Mouse (Mus musculus): ENCODE results near the gene Col26a1. TPM values are rescaled to one million over a fixed set of nuclear protein-coding genes. Genes with fewer than 3 reads are reported as not detected.

Col26a1 gene
- total RNA-seq, 1 experiment: 2.9 TPM

- TF ChIP-seq MAFK (IDR thresholded peaks at IDR 0.05; ENCODE audit: insufficient read depth, low read depth, low read length) (no peak), CHD2 (IDR thresholded peaks at IDR 0.05; ENCODE audit: low read depth, low read length) (no peak), ZC3H11A (IDR thresholded peaks at IDR 0.05; ENCODE audit: borderline replicate concordance, low read depth, low read length) (no peak), ZNF384 (IDR thresholded peaks at IDR 0.05; ENCODE audit: low read depth, low read length) (no peak), HCFC1 (IDR thresholded peaks at IDR 0.05; ENCODE audit: borderline replicate concordance, insufficient read depth, low read length) (no peak)
- Histone ChIP-seq H3K9ac (ENCODE audit: insufficient read depth, low read depth, low read length, poor library complexity, severe bottlenecking) (no peak overlapping the region), H3K4me3 (ENCODE audit: insufficient read depth in 1 of 2, low read depth in 1 of 2, low read length in 2 of 2, poor library complexity in 1 of 2, severe bottlenecking in 1 of 2) (no peak overlapping the region), H3K9me3 (ENCODE audit: control insufficient read depth, insufficient read depth, low read depth, low read length) (no peaks in the 10 kb centered on the region), H3K27ac (ENCODE audit: insufficient read depth, low read depth, low read length, poor library complexity, severe bottlenecking) (no peak overlapping the region), H3K36me3 (ENCODE audit: control insufficient read depth, insufficient read depth, low read length, poor library complexity, severe bottlenecking) (no peaks in the 10 kb centered on the region), H3K4me1 (ENCODE audit: control insufficient read depth in 2 of 2, insufficient read depth in 2 of 2, low read length in 2 of 2, poor library complexity in 1 of 2) (no peaks in the 10 kb centered on the region)
- in situ Hi-C loops (cut with MboI; ENCODE audit: low sequenced_read_pairs in 2 of 2, unreplicated experiment in 2 of 2): no loop called here
- no peak for DNase-seq (ENCODE audit: low read depth, low spot score)
These were observed 161.4 kb downstream of the Col26a1 start for GRCm38 (mm10) chr5:136721596-136721995.

GRCm38 (mm10) chr5:136718656-136719055, 164.4 kb downstream of the Col26a1 start:
- Histone ChIP-seq H3K36me3 (ENCODE audit: control insufficient read depth, insufficient read depth, low read length, poor library complexity, severe bottlenecking) (no peaks in the 10 kb centered on the region), H3K4me1 (ENCODE audit: control insufficient read depth in 2 of 2, insufficient read depth in 2 of 2, low read length in 2 of 2, poor library complexity in 1 of 2) (no peaks in the 10 kb centered on the region; a peak in 1 of 4 replicates), H3K27ac (ENCODE audit: insufficient read depth, low read depth, low read length, poor library complexity, severe bottlenecking) (no peak overlapping the region), H3K4me3 (ENCODE audit: insufficient read depth in 1 of 2, low read depth in 1 of 2, low read length in 2 of 2, poor library complexity in 1 of 2, severe bottlenecking in 1 of 2) (no peak overlapping the region), H3K9ac (ENCODE audit: insufficient read depth, low read depth, low read length, poor library complexity, severe bottlenecking) (no peak overlapping the region), H3K9me3 (ENCODE audit: control insufficient read depth, insufficient read depth, low read depth, low read length) (no peaks in the 10 kb centered on the region)
- in situ Hi-C loops (cut with MboI; ENCODE audit: low sequenced_read_pairs in 2 of 2, unreplicated experiment in 2 of 2): no loop called here
- TF ChIP-seq CHD2 (IDR thresholded peaks at IDR 0.05; ENCODE audit: low read depth, low read length): no peak
- TF ChIP-seq HCFC1 (IDR thresholded peaks at IDR 0.05; ENCODE audit: borderline replicate concordance, insufficient read depth, low read length): no peak
- TF ChIP-seq MAFK (IDR thresholded peaks at IDR 0.05; ENCODE audit: insufficient read depth, low read depth, low read length): no peak
- no peak for TF ChIP-seq ZNF384 (IDR thresholded peaks at IDR 0.05; ENCODE audit: low read depth, low read length)
- TF ChIP-seq ZC3H11A (IDR thresholded peaks at IDR 0.05; ENCODE audit: borderline replicate concordance, low read depth, low read length): no peak
- DNase-seq (ENCODE audit: low read depth, low spot score): no peak

GRCm38 (mm10) chr5:136717573-136717854, 165.5 kb downstream of the Col26a1 start:
- no peak for DNase-seq (ENCODE audit: low read depth, low spot score)
- H3K9me3 ChIP-seq (ENCODE audit: control insufficient read depth, insufficient read depth, low read depth, low read length): no peaks in the 10 kb centered on the region
- H3K9ac ChIP-seq (ENCODE audit: insufficient read depth, low read depth, low read length, poor library complexity, severe bottlenecking): no peak overlapping the region
- TF ChIP-seq ZNF384 (IDR thresholded peaks at IDR 0.05; ENCODE audit: low read depth, low read length) (no peak), CHD2 (IDR thresholded peaks at IDR 0.05; ENCODE audit: low read depth, low read length) (no peak), ZC3H11A (IDR thresholded peaks at IDR 0.05; ENCODE audit: borderline replicate concordance, low read depth, low read length) (no peak), MAFK (IDR thresholded peaks at IDR 0.05; ENCODE audit: insufficient read depth, low read depth, low read length) (no peak), HCFC1 (IDR thresholded peaks at IDR 0.05; ENCODE audit: borderline replicate concordance, insufficient read depth, low read length) (no peak)
- H3K4me1 ChIP-seq (ENCODE audit: control insufficient read depth in 2 of 2, insufficient read depth in 2 of 2, low read length in 2 of 2, poor library complexity in 1 of 2): no peaks in the 10 kb centered on the region; a peak in 1 of 4 replicates
- no peak overlapping the region for H3K27ac ChIP-seq (ENCODE audit: insufficient read depth, low read depth, low read length, poor library complexity, severe bottlenecking)
- in situ Hi-C loops (cut with MboI; ENCODE audit: low sequenced_read_pairs in 2 of 2, unreplicated experiment in 2 of 2): no loop called here
- H3K36me3 ChIP-seq (ENCODE audit: control insufficient read depth, insufficient read depth, low read length, poor library complexity, severe bottlenecking): no peaks in the 10 kb centered on the region
- no peak overlapping the region for H3K4me3 ChIP-seq (ENCODE audit: insufficient read depth in 1 of 2, low read depth in 1 of 2, low read length in 2 of 2, poor library complexity in 1 of 2, severe bottlenecking in 1 of 2)

GRCm38 (mm10) chr5:136716696-136717572, 166.1 kb downstream of the Col26a1 start:
- Histone ChIP-seq H3K4me3 (ENCODE audit: insufficient read depth in 1 of 2, low read depth in 1 of 2, low read length in 2 of 2, poor library complexity in 1 of 2, severe bottlenecking in 1 of 2) (no peak overlapping the region), H3K4me1 (ENCODE audit: control insufficient read depth in 2 of 2, insufficient read depth in 2 of 2, low read length in 2 of 2, poor library complexity in 1 of 2) (no peaks in the 10 kb centered on the region; a peak in 1 of 4 replicates), H3K9ac (ENCODE audit: insufficient read depth, low read depth, low read length, poor library complexity, severe bottlenecking) (no peak overlapping the region), H3K27ac (ENCODE audit: insufficient read depth, low read depth, low read length, poor library complexity, severe bottlenecking) (no peak overlapping the region), H3K9me3 (ENCODE audit: control insufficient read depth, insufficient read depth, low read depth, low read length) (no peaks in the 10 kb centered on the region), H3K36me3 (ENCODE audit: control insufficient read depth, insufficient read depth, low read length, poor library complexity, severe bottlenecking) (no peaks in the 10 kb centered on the region)
- no peak for DNase-seq (ENCODE audit: low read depth, low spot score)
- in situ Hi-C loops (cut with MboI; ENCODE audit: low sequenced_read_pairs in 2 of 2, unreplicated experiment in 2 of 2): no loop called here
- TF ChIP-seq HCFC1 (IDR thresholded peaks at IDR 0.05; ENCODE audit: borderline replicate concordance, insufficient read depth, low read length): no peak
- TF ChIP-seq MAFK (IDR thresholded peaks at IDR 0.05; ENCODE audit: insufficient read depth, low read depth, low read length): no peak
- TF ChIP-seq ZC3H11A (IDR thresholded peaks at IDR 0.05; ENCODE audit: borderline replicate concordance, low read depth, low read length): no peak
- TF ChIP-seq CHD2 (IDR thresholded peaks at IDR 0.05; ENCODE audit: low read depth, low read length): no peak
- TF ChIP-seq ZNF384 (IDR thresholded peaks at IDR 0.05; ENCODE audit: low read depth, low read length): no peak

Data from ES-E14 (cell line).